Mouse (Mus musculus): ENCODE results near the gene Adam22.
"Not testable (repeated sequence)": the region's sequence is repeated elsewhere in the genome, so short reads cannot be mapped to it uniquely, and the experiment has no call there.

Gene Adam22

GRCm38 (mm10) chr5:8326671-8327070 lies 41.3 kb downstream of the Adam22 start:
- no peak for DNase-seq (ENCODE audit: low spot score)

GRCm38 (mm10) chr5:8312324-8312723 lies 55.6 kb downstream of the Adam22 start:
- no peak for DNase-seq (ENCODE audit: low spot score)

GRCm38 (mm10) chr5:8310907-8311306 lies 57.1 kb downstream of the Adam22 start:
- DNase-seq (ENCODE audit: low spot score): no peak

GRCm38 (mm10) chr5:8297719-8298419 lies 70.1 kb downstream of the Adam22 start:
- no peak for DNase-seq (ENCODE audit: low spot score)

- DNase-seq (ENCODE audit: low spot score): no peak
Measured at GRCm38 (mm10) chr5:8293287-8293686, 74.7 kb downstream of the Adam22 start.

- no peak for DNase-seq (ENCODE audit: low spot score)
Measured at GRCm38 (mm10) chr5:8291496-8291895, 76.5 kb downstream of the Adam22 start.

GRCm38 (mm10) chr5:8289678-8290614 lies 78.0 kb downstream of the Adam22 start:
- no peak for DNase-seq (ENCODE audit: low spot score)

- DNase-seq (ENCODE audit: low spot score): no peak
Measured at GRCm38 (mm10) chr5:8284123-8284522, 83.8 kb downstream of the Adam22 start.

- DNase-seq (ENCODE audit: low spot score): no peak
Measured at GRCm38 (mm10) chr5:8276141-8276540, 91.8 kb downstream of the Adam22 start.

- no peak for DNase-seq (ENCODE audit: low spot score)
Measured at GRCm38 (mm10) chr5:8257366-8257765, 110.6 kb downstream of the Adam22 start.

GRCm38 (mm10) chr5:8256487-8256886 lies 111.5 kb downstream of the Adam22 start:
- DNase-seq (ENCODE audit: low spot score): no peak

GRCm38 (mm10) chr5:8244696-8245095 lies 123.3 kb downstream of the Adam22 start:
- DNase-seq (ENCODE audit: low spot score): no peak

- DNase-seq (ENCODE audit: low spot score): no peak
Measured at GRCm38 (mm10) chr5:8243064-8243615, 124.8 kb downstream of the Adam22 start.

GRCm38 (mm10) chr5:8242660-8243059 lies 125.3 kb downstream of the Adam22 start:
- no peak for DNase-seq (ENCODE audit: low spot score)

GRCm38 (mm10) chr5:8227073-8227472 lies 140.9 kb downstream of the Adam22 start:
- DNase-seq (ENCODE audit: low spot score): no peak

- DNase-seq (ENCODE audit: low spot score): no peak
Measured at GRCm38 (mm10) chr5:8224321-8224705, 143.6 kb downstream of the Adam22 start.

- no peak for DNase-seq (ENCODE audit: low spot score)
Measured at GRCm38 (mm10) chr5:8223597-8224320, 144.2 kb downstream of the Adam22 start.

GRCm38 (mm10) chr5:8221630-8222029 lies 146.3 kb downstream of the Adam22 start:
- no peak for DNase-seq (ENCODE audit: low spot score)

GRCm38 (mm10) chr5:8215841-8216240 lies 152.1 kb downstream of the Adam22 start:
- no peak for DNase-seq (ENCODE audit: low spot score)

GRCm38 (mm10) chr5:8184992-8185391 lies 183.0 kb downstream of the Adam22 start:
- DNase-seq (ENCODE audit: low spot score): not testable (repeated sequence)

- no peak for DNase-seq (ENCODE audit: low spot score)
Measured at GRCm38 (mm10) chr5:8180646-8181045, 187.3 kb downstream of the Adam22 start.

GRCm38 (mm10) chr5:8178111-8178510 lies 189.8 kb downstream of the Adam22 start:
- DNase-seq (ENCODE audit: low spot score): no peak
